Mouse (Mus musculus) heart, embryonic 16.5 days (tissue): ENCODE results near the gene Ftsj3. TPM values are rescaled to one million over a fixed set of nuclear protein-coding genes. Genes with fewer than 3 reads are reported as not detected.

Experiments
- ATAC-seq: fragments of 200-750 bp; cut with Nextera tagmentation; replicated peaks from 2 replicates; pipeline ENCODE4 v1.8.0; 2017; ENCODE audit warnings: moderate number of reproducible peaks; ENCODE audit not compliant: insufficient read depth, low FRiP score; ENCODE audit errors: extremely low read depth
- H3K27ac ChIP-seq: fragments of 300-500 bp; sonication (generic); 2 replicates; pipeline ENCODE4 v1.5.1; 2014; ENCODE audit warnings: mild to moderate bottlenecking, low read length, control low read depth, moderate library complexity
- H3K27me3 ChIP-seq: fragments of 300-500 bp; sonication (generic); 2 replicates; pipeline ENCODE4 v1.6.1; 2014; ENCODE audit warnings: low read length, mixed read lengths; ENCODE audit not compliant: control insufficient read depth, insufficient read depth
- H3K36me3 ChIP-seq: fragments of 300-500 bp; sonication (generic); 2 replicates; pipeline ENCODE4 v1.6.1; 2014; ENCODE audit not compliant: control insufficient read depth, insufficient read depth
- H3K4me1 ChIP-seq: fragments of 300-500 bp; sonication (generic); 2 replicates; pipeline ENCODE4 v1.6.1; 2014; ENCODE audit warnings: low read length, mixed read lengths; ENCODE audit not compliant: control insufficient read depth, insufficient read depth
- H3K4me2 ChIP-seq: fragments of 300-500 bp; sonication (generic); 2 replicates; pipeline ENCODE4 v1.6.1; 2014; ENCODE audit warnings: low read depth, mild to moderate bottlenecking, control low read depth, low read length
- H3K4me3 ChIP-seq: fragments of 300-500 bp; sonication (generic); 2 replicates; pipeline ENCODE4 v1.5.1; 2014; ENCODE audit warnings: mild to moderate bottlenecking, control low read depth, low read length
- H3K9ac ChIP-seq: fragments of 300-500 bp; sonication (generic); 2 replicates; pipeline ENCODE4 v1.6.1; 2014; ENCODE audit warnings: low read length, control low read depth
- H3K9me3 ChIP-seq: fragments of 300-500 bp; sonication (generic); replicated peaks from 2 replicates; pipeline ENCODE4 v1.6.1; 2016; ENCODE audit warnings: low read length; ENCODE audit not compliant: control insufficient read depth
- whole genome bisulfite sequencing: fragments of 180-500 bp; shearing (Covaris S2); extraction: QIAGEN DNeasy Blood & Tissue Kit; methylation state at CpG from one replicate; pipeline ENCODE4 v1.1.7; 2014; 5-methylcytosine and 5-hydroxymethylcytosine counted together
- polyA plus RNA-seq: library from polyadenylated mRNA; unstranded; fragments of >200 nt; fragmentation: Nextera tagmentation; extraction: Ambion mirVana; gene quantifications from 2 replicates; pipeline ENCODE4 v1.2.1, GENCODE M21; 2015

Ftsj3 gene
- 34.0 and 38.7 TPM in 2 replicates for polyA plus RNA-seq

GRCm38 (mm10) chr11:106255685-106256451 lies at the start of gene Ftsj3, which contains the start of gene Psmc5:
Gene Ftsj3, minus strand, starts transcription at chr11:106256079.
Gene Psmc5, plus strand, starts transcription at chr11:106256154.
- peak within 1 kb of the TSS; percentile 94 for H3K4me3 ChIP-seq
- peak within 1 kb of the TSS; percentile 100 for H3K4me2 ChIP-seq
- H3K27ac ChIP-seq, result peak within 1 kb of the TSS; percentile 85
- H3K4me1 ChIP-seq, result peaks cover 13% of the 10 kb centered on the region
- under 1% methylated on average over 42 of the region's 42 CpGs for whole genome bisulfite sequencing
- ATAC-seq, result peak; percentile 96
- H3K9ac ChIP-seq, result peak within 1 kb of the TSS; percentile 94
- no peaks in the 10 kb centered on the region for H3K27me3 ChIP-seq
- no peaks in the 10 kb centered on the region for H3K9me3 ChIP-seq
- H3K36me3 ChIP-seq, result peaks cover 35% of the 10 kb centered on the region

- 71% methylated on average over 10 of the region's 10 CpGs for WGBS
These were observed 49.6 kb upstream of the Ftsj3 start for GRCm38 (mm10) chr11:106305348-106306064.

GRCm38 (mm10) chr11:106302634-106303033 lies 46.8 kb upstream of the Ftsj3 start:
- Histone ChIP-seq H3K36me3 (no peaks in the 10 kb centered on the region), H3K27me3 (no peaks in the 10 kb centered on the region), H3K4me1 (no peaks in the 10 kb centered on the region), H3K9me3 (no peaks in the 10 kb centered on the region), H3K27ac (no peak overlapping the region), H3K4me2 (no peak overlapping the region), H3K4me3 (no peak overlapping the region), H3K9ac (no peak overlapping the region)
- WGBS, result 8% methylated on average over 2 of the region's 2 CpGs
- no peak for ATAC-seq

More at GRCm38 (mm10) chr11:106305348-106306064, 49.6 kb upstream of the Ftsj3 start:
- Histone ChIP-seq H3K9me3 (no peaks in the 10 kb centered on the region), H3K4me2 (no peak overlapping the region), H3K9ac (no peak overlapping the region), H3K36me3 (no peaks in the 10 kb centered on the region), H3K27me3 (no peaks in the 10 kb centered on the region), H3K27ac (no peak overlapping the region), H3K4me3 (no peak overlapping the region), H3K4me1 (no peaks in the 10 kb centered on the region)
- no peak for ATAC-seq

- no peaks in the 10 kb centered on the region for H3K9me3 ChIP-seq
- H3K9ac ChIP-seq, result no peak within 1 kb of the TSS
- H3K4me2 ChIP-seq, result no peak within 1 kb of the TSS
- 75% methylated on average over 9 of the region's 9 CpGs for WGBS
- no peak within 1 kb of the TSS for H3K4me3 ChIP-seq
- no peaks in the 10 kb centered on the region for H3K36me3 ChIP-seq
- H3K4me1 ChIP-seq, result no peaks in the 10 kb centered on the region
- H3K27ac ChIP-seq, result no peak within 1 kb of the TSS
- no peak for ATAC-seq
- no peaks in the 10 kb centered on the region for H3K27me3 ChIP-seq
These were observed 45.9 kb upstream of the Ftsj3 start, which contains the start of gene Gh for GRCm38 (mm10) chr11:106301765-106302164. Gene Gh, minus strand, starts transcription at chr11:106301865.

GRCm38 (mm10) chr11:106291861-106292260 lies 36.0 kb upstream of the Ftsj3 start:
- 88% methylated on average over 2 of the region's 2 CpGs for WGBS
- H3K27ac ChIP-seq, result no peak overlapping the region
- no peaks in the 10 kb centered on the region for H3K9me3 ChIP-seq
- peaks cover 5% of the 10 kb centered on the region; the same call in 1 of the 2 replicates for H3K4me1 ChIP-seq
- no peaks in the 10 kb centered on the region for H3K27me3 ChIP-seq
- H3K4me3 ChIP-seq, result no peak overlapping the region
- no peak overlapping the region for H3K4me2 ChIP-seq
- no peaks in the 10 kb centered on the region for H3K36me3 ChIP-seq
- ATAC-seq, result no peak
- no peak overlapping the region for H3K9ac ChIP-seq

GRCm38 (mm10) chr11:106290376-106290775 lies 34.5 kb upstream of the Ftsj3 start:
- ATAC-seq, result no peak
- peaks cover 5% of the 10 kb centered on the region; the same call in 1 of the 2 replicates for H3K4me1 ChIP-seq

GRCm38 (mm10) chr11:106289369-106289768 lies 33.5 kb upstream of the Ftsj3 start:
- H3K4me2 ChIP-seq, result no peak overlapping the region
- H3K9ac ChIP-seq, result no peak overlapping the region
- H3K9me3 ChIP-seq, result no peaks in the 10 kb centered on the region
- no peak overlapping the region for H3K4me3 ChIP-seq
- ATAC-seq, result peak; percentile 75
- H3K4me1 ChIP-seq, result peaks cover 5% of the 10 kb centered on the region; the same call in 1 of the 2 replicates
- no peak overlapping the region for H3K27ac ChIP-seq
- 30% methylated on average over 8 of the region's 8 CpGs for WGBS
- no peaks in the 10 kb centered on the region for H3K36me3 ChIP-seq
- H3K27me3 ChIP-seq, result no peaks in the 10 kb centered on the region

More at GRCm38 (mm10) chr11:106290376-106290775, 34.5 kb upstream of the Ftsj3 start:
- Histone ChIP-seq H3K9ac (no peak overlapping the region), H3K27me3 (no peaks in the 10 kb centered on the region), H3K9me3 (no peaks in the 10 kb centered on the region), H3K4me3 (no peak overlapping the region), H3K4me2 (no peak overlapping the region), H3K36me3 (no peaks in the 10 kb centered on the region), H3K27ac (no peak overlapping the region)
- WGBS, result 90% methylated on average over 5 of the region's 5 CpGs

- H3K9ac ChIP-seq, result no peak overlapping the region
- ATAC-seq, result no peak
- peaks cover 5% of the 10 kb centered on the region; the same call in 1 of the 2 replicates for H3K4me1 ChIP-seq
- no peak overlapping the region for H3K27ac ChIP-seq
- no peaks in the 10 kb centered on the region for H3K36me3 ChIP-seq
- H3K4me3 ChIP-seq, result no peak overlapping the region
- WGBS, result 67% methylated on average over 11 of the region's 11 CpGs
- no peaks in the 10 kb centered on the region for H3K27me3 ChIP-seq
- H3K4me2 ChIP-seq, result no peak overlapping the region
- H3K9me3 ChIP-seq, result no peaks in the 10 kb centered on the region
These were observed 31.1 kb upstream of the Ftsj3 start for GRCm38 (mm10) chr11:106286987-106287386.

GRCm38 (mm10) chr11:106286206-106286605 lies 30.3 kb upstream of the Ftsj3 start:
- H3K27me3 ChIP-seq, result no peaks in the 10 kb centered on the region
- no peak overlapping the region for H3K27ac ChIP-seq
- H3K4me2 ChIP-seq, result no peak overlapping the region
- H3K9me3 ChIP-seq, result no peaks in the 10 kb centered on the region
- no peak for ATAC-seq
- H3K9ac ChIP-seq, result no peak overlapping the region
- no peak overlapping the region for H3K4me3 ChIP-seq
- no peaks in the 10 kb centered on the region for H3K36me3 ChIP-seq
- H3K4me1 ChIP-seq, result peaks cover 5% of the 10 kb centered on the region; the same call in 1 of the 2 replicates
- WGBS, result 73% methylated on average over 7 of the region's 7 CpGs
